Mouse (Mus musculus): ENCODE measurements around the gene Mall. TPM values are rescaled to one million over a fixed set of nuclear protein-coding genes. Genes with fewer than 3 reads are reported as not detected.

The Mall gene
- total RNA-seq (2012; rRNA removed) (not detected in 2 replicates), polyA plus RNA-seq (2012; ENCODE audit: insufficient read depth in 1 of 2, insufficient read length in 2 of 2, low read depth in 1 of 2, low replicate concordance in 2 of 2, missing spikeins in 1 of 2) (not detected)

DNA sequence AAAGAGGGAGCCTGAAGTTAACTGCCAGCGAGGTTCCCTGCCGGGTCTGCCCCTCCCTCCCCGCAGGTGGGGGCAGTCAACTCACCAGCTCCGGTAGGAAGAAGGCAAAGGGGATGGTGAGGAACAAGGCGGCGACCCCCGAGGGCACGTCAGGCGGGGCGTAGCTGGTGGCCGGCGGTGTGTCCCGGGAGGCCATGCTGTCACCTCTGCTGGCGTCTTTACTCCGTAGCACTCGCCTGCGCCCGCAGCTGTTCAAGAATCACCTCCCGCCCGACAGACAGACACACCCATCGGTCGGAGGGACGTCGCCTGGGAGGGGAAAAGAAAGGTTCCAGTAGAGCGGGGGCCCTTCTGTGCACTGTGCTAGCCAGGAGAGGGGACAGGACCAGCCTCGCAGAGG, at the start of gene Mall:
Gene Mall (minus strand): TSS at position 262 of the 400 bp plus-strand sequence.
- peaks cover 0 to 1% of the 10 kb centered on the region in 2 experiments; a peak in 3 of 4 replicates for H3K27me3 ChIP-seq (ENCODE audit: control insufficient read depth in 1 of 2, insufficient read depth in 2 of 2, low read length in 2 of 2)
- no peak for DNase-seq (ENCODE audit: low read depth, low spot score)
- no peak within 1 kb of the TSS for H3K9ac ChIP-seq (ENCODE audit: control insufficient read depth, low read depth, low read length, poor library complexity, severe bottlenecking)
- no peaks in the 10 kb centered on the region for H3K36me3 ChIP-seq (ENCODE audit: control insufficient read depth in 1 of 2, insufficient read depth in 2 of 2, low read length in 2 of 2)
- no peaks in the 10 kb centered on the region for H3K4me1 ChIP-seq (ENCODE audit: control insufficient read depth in 1 of 2, insufficient read depth in 2 of 2, low read length in 2 of 2)
- H3K79me2 ChIP-seq (ENCODE audit: control insufficient read depth, insufficient read depth, low read length, poor library complexity): no peaks in the 10 kb centered on the region
- no peak for TF ChIP-seq GATA1 (IDR thresholded peaks at IDR 0.05; ENCODE audit: low read depth, low read length)
- no peak for TF ChIP-seq BHLHE40 (IDR thresholded peaks at IDR 0.05; ENCODE audit: borderline replicate concordance, low read depth, low read length)
- TF ChIP-seq NRF1 (IDR thresholded peaks at IDR 0.05; ENCODE audit: insufficient read depth, low read depth, low read length, poor library complexity, severe bottlenecking): no peak
- no peak for TF ChIP-seq CHD1 (IDR thresholded peaks at IDR 0.05; ENCODE audit: low read depth, low read length)
- no peak for TF ChIP-seq POLR2AphosphoS2 (IDR thresholded peaks at IDR 0.05; ENCODE audit: low read length)
- no peak for TF ChIP-seq POLR2AphosphoS5 (IDR thresholded peaks at IDR 0.05; ENCODE audit: borderline replicate concordance, low read depth, low read length)
- TF ChIP-seq MAX (IDR thresholded peaks at IDR 0.05; ENCODE audit: low read length): no peak
- no peak for TF ChIP-seq ELF1 (IDR thresholded peaks at IDR 0.05; ENCODE audit: low read depth, low read length)
- TF ChIP-seq CTCF (IDR thresholded peaks at IDR 0.05 in 2 of 3, conservative IDR thresholded peaks at IDR 0.05 in 1 of 3; ENCODE audit: control insufficient read depth in 1 of 3, insufficient read depth in 1 of 3, low read depth in 2 of 3, low read length in 3 of 3, poor library complexity in 1 of 3, severe bottlenecking in 1 of 3): no peak
- no peaks in the 10 kb centered on the region for H3K9me3 ChIP-seq (replicated peaks; ENCODE audit: insufficient read depth, low read length)
- no peak within 1 kb of the TSS for H3K27ac ChIP-seq (ENCODE audit: control insufficient read depth, low read depth, low read length)
- no peak within 1 kb of the TSS for H3K4me3 ChIP-seq (ENCODE audit: control insufficient read depth in 1 of 2, insufficient read depth in 1 of 2, low read depth in 2 of 2, low read length in 2 of 2)

DNA sequence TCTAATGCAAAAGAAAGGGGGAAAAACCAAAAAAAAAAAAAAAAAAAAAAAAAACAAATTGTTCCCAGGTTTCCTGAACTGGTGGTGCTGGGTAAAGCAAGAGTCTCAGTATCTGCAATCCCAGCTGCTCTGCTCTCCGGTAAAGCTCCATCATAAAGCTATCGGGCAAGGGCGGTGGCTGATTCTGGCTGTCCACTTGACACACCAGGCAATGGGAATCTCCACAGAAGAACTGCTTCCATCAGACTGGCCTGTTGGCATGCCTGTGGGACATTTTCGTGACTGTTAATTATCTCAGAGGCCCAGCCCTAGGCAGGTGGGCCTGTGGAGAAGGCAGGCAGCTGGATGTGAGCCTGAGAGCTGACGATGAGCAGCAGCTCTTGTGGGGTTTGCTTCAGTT, 48.7 kb upstream of the Mall start:
- no peak overlapping the region for H3K27ac ChIP-seq (ENCODE audit: control insufficient read depth, low read depth, low read length)
- TF ChIP-seq GATA1 (IDR thresholded peaks at IDR 0.05; ENCODE audit: low read depth, low read length) (no peak), ZC3H11A (IDR thresholded peaks at IDR 0.05; ENCODE audit: low read depth, low read length) (no peak), USF2 (IDR thresholded peaks at IDR 0.05; ENCODE audit: borderline replicate concordance in 1 of 2, insufficient read depth in 1 of 2, low read depth in 1 of 2, low read length in 2 of 2) (no peak), ZKSCAN1 (IDR thresholded peaks at IDR 0.05; ENCODE audit: low read depth, low read length) (no peak), ZNF384 (IDR thresholded peaks at IDR 0.05; ENCODE audit: low read depth, low read length) (no peak), POLR2A (IDR thresholded peaks at IDR 0.05; ENCODE audit: control insufficient read depth in 1 of 2, insufficient read depth in 1 of 2, low read depth in 1 of 2, low read length in 2 of 2, poor library complexity in 1 of 2) (no peak), CTCF (IDR thresholded peaks at IDR 0.05 in 2 of 3, conservative IDR thresholded peaks at IDR 0.05 in 1 of 3; ENCODE audit: control insufficient read depth in 1 of 3, insufficient read depth in 1 of 3, low read depth in 2 of 3, low read length in 3 of 3, poor library complexity in 1 of 3, severe bottlenecking in 1 of 3) (no peak), EP300 (IDR thresholded peaks at IDR 0.05; ENCODE audit: low read depth in 1 of 2, low read length in 2 of 2) (no peak), SMC3 (IDR thresholded peaks at IDR 0.05; ENCODE audit: low read depth, low read length) (no peak), GABPA (IDR thresholded peaks at IDR 0.05; ENCODE audit: low read depth, low read length) (no peak), NELFE (IDR thresholded peaks at IDR 0.05; ENCODE audit: low read depth, low read length) (no peak), MAZ (IDR thresholded peaks at IDR 0.05; ENCODE audit: low read depth, low read length) (no peak), CHD1 (IDR thresholded peaks at IDR 0.05; ENCODE audit: low read depth, low read length) (no peak), HCFC1 (IDR thresholded peaks at IDR 0.05; ENCODE audit: low read depth, low read length) (no peak), CHD2 (IDR thresholded peaks at IDR 0.05; ENCODE audit: low read length) (no peak), RAD21 (IDR thresholded peaks at IDR 0.05; ENCODE audit: low read depth, low read length) (no peak), MAX (IDR thresholded peaks at IDR 0.05; ENCODE audit: low read length) (no peak)
- H3K9me3 ChIP-seq (replicated peaks; ENCODE audit: insufficient read depth, low read length): no peaks in the 10 kb centered on the region
- DNase-seq (ENCODE audit: low read depth, low spot score): no peak
- no peaks in the 10 kb centered on the region for H3K27me3 ChIP-seq (ENCODE audit: control insufficient read depth in 1 of 2, insufficient read depth in 2 of 2, low read length in 2 of 2)
- no peaks in the 10 kb centered on the region for H3K4me1 ChIP-seq (ENCODE audit: control insufficient read depth in 1 of 2, insufficient read depth in 2 of 2, low read length in 2 of 2)
- H3K36me3 ChIP-seq (ENCODE audit: control insufficient read depth in 1 of 2, insufficient read depth in 2 of 2, low read length in 2 of 2): peaks cover 0 to 2% of the 10 kb centered on the region in 2 experiments; a peak in 1 of 4 replicates
- H3K4me3 ChIP-seq (ENCODE audit: control insufficient read depth in 1 of 2, insufficient read depth in 1 of 2, low read depth in 2 of 2, low read length in 2 of 2): no peak overlapping the region
- H3K9ac ChIP-seq (ENCODE audit: control insufficient read depth, low read depth, low read length, poor library complexity, severe bottlenecking): no peak overlapping the region
- H3K79me2 ChIP-seq (ENCODE audit: control insufficient read depth, insufficient read depth, low read length, poor library complexity): no peaks in the 10 kb centered on the region

Measured in MEL (cell line).